Comparison of ENCODE assay signal across 8 mouse cellular contexts in genomic region chr4:78606461-78606830, GRCm38 (mm10).
DNase-seq lines count a peak whose midpoint lies in the region; ATAC-seq and TF ChIP-seq lines count a peak whose summit lies in the region.

No protein-coding gene starts in this region.

- DNase-seq in kidney, postnatal 0 days (ENCODE audit: low spot score): no peak
- no peak for DNase-seq in kidney, adult 2 months
- peak; percentile 29 for DNase-seq in midbrain, embryonic 10.5 days (ENCODE audit: low spot score)
- DNase-seq in gastrocnemius, adult 8-10 months (ENCODE audit: low spot score in 2 of 2): no peak
- DNase-seq in gastrocnemius, adult 2 months: no peak
- no peak for DNase-seq in urinary bladder, postnatal 36 days (ENCODE audit: low spot score in 2 of 2)

- peak overlapping the region; percentile 55 for H3K4me2 ChIP-seq in kidney, postnatal 0 days (ENCODE audit: low read length)
- peak overlapping the region; percentile 57 for H3K4me2 ChIP-seq in embryonic facial prominence, embryonic 12.5 days (replicated peaks)
- H3K4me2 ChIP-seq in intestine, embryonic 15.5 days (replicated peaks): peak overlapping the region; percentile 67

- ATAC-seq in kidney, postnatal 0 days (replicated peaks; ENCODE audit: low FRiP score, low read depth): no peak
- ATAC-seq in embryonic facial prominence, embryonic 12.5 days (ENCODE audit: insufficient number of reproducible peaks, insufficient read depth, low FRiP score, low TSS enrichment): peak; percentile 74
- peak; percentile 78 for ATAC-seq in intestine, embryonic 15.5 days

- no peaks in the 10 kb centered on the region for H3K36me3 ChIP-seq in kidney, postnatal 0 days (ENCODE audit: insufficient read depth, low read length)
- no peaks in the 10 kb centered on the region for H3K36me3 ChIP-seq in kidney, adult 2 months (ENCODE audit: control insufficient read depth, insufficient read depth, low read length)
- no peaks in the 10 kb centered on the region for H3K36me3 ChIP-seq in embryonic facial prominence, embryonic 12.5 days
- H3K36me3 ChIP-seq in intestine, embryonic 15.5 days: no peaks in the 10 kb centered on the region
- H3K36me3 ChIP-seq in midbrain, embryonic 10.5 days: no peaks in the 10 kb centered on the region

- H3K9me3 ChIP-seq in kidney, postnatal 0 days (replicated peaks; ENCODE audit: low read length): no peaks in the 10 kb centered on the region
- no peaks in the 10 kb centered on the region for H3K9me3 ChIP-seq in embryonic facial prominence, embryonic 12.5 days
- no peaks in the 10 kb centered on the region for H3K9me3 ChIP-seq in intestine, embryonic 15.5 days
- no peaks in the 10 kb centered on the region for H3K9me3 ChIP-seq in midbrain, embryonic 10.5 days (replicated peaks)

- H3K4me3 ChIP-seq in kidney, postnatal 0 days (replicated peaks; ENCODE audit: low read depth, low read length): peak overlapping the region; percentile 17
- no peak overlapping the region for H3K4me3 ChIP-seq in kidney, adult 2 months (ENCODE audit: insufficient read depth, low read depth, low read length)
- peak overlapping the region; percentile 33 for H3K4me3 ChIP-seq in embryonic facial prominence, embryonic 12.5 days
- peak overlapping the region; percentile 34 for H3K4me3 ChIP-seq in intestine, embryonic 15.5 days (replicated peaks)
- H3K4me3 ChIP-seq in midbrain, embryonic 10.5 days: peak overlapping the region; percentile 48
- H3K4me3 ChIP-seq in gastrocnemius, adult 2 months: no peak overlapping the region

- intact Hi-C loops in gastrocnemius, adult 2 months (cut with DNase I): no loop called here

- TF ChIP-seq POLR2A in kidney, adult 2 months (IDR thresholded peaks at IDR 0.05; ENCODE audit: low read depth, low read length): no peak

- no peak for TF ChIP-seq CTCF in kidney, postnatal 0 days (IDR thresholded peaks at IDR 0.05; ENCODE audit: low read depth)
- TF ChIP-seq CTCF in kidney, adult 2 months (conservative IDR thresholded peaks at IDR 0.05; ENCODE audit: insufficient read depth, insufficient read length, low read depth, low read length): no peak
- no peak for TF ChIP-seq CTCF in gastrocnemius, adult 2 months (IDR thresholded peaks at IDR 0.05)

- H3K4me1 ChIP-seq in kidney, postnatal 0 days (replicated peaks; ENCODE audit: insufficient read depth, low read length): peaks cover 5% of the 10 kb centered on the region; the same call in 1 of the 2 replicates
- H3K4me1 ChIP-seq in kidney, adult 2 months (ENCODE audit: control insufficient read depth, insufficient read depth, low read length): no peaks in the 10 kb centered on the region
- no peaks in the 10 kb centered on the region for H3K4me1 ChIP-seq in embryonic facial prominence, embryonic 12.5 days
- no peaks in the 10 kb centered on the region for H3K4me1 ChIP-seq in intestine, embryonic 15.5 days (replicated peaks)
- peaks cover 6% of the 10 kb centered on the region; the same call in 1 of the 2 replicates for H3K4me1 ChIP-seq in midbrain, embryonic 10.5 days

- H3K27ac ChIP-seq in kidney, postnatal 0 days: no peak overlapping the region
- H3K27ac ChIP-seq in kidney, adult 2 months (ENCODE audit: insufficient read depth, low read depth, low read length): no peak overlapping the region
- no peak overlapping the region for H3K27ac ChIP-seq in embryonic facial prominence, embryonic 12.5 days
- H3K27ac ChIP-seq in intestine, embryonic 15.5 days: no peak overlapping the region
- peak overlapping the region; percentile 49; the same call in 1 of the 2 replicates for H3K27ac ChIP-seq in midbrain, embryonic 10.5 days (replicated peaks)
- H3K27ac ChIP-seq in gastrocnemius, adult 2 months: no peak overlapping the region

- 21% methylated on average over 18 of the region's 18 CpGs for WGBS in kidney, postnatal 0 days
- WGBS in kidney, adult 2 months: 12% methylated on average over 18 of the region's 18 CpGs
- 10% methylated on average over 18 of the region's 18 CpGs for WGBS in embryonic facial prominence, embryonic 12.5 days
- WGBS in intestine, embryonic 15.5 days: 17% methylated on average over 18 of the region's 18 CpGs
- WGBS in midbrain, embryonic 10.5 days: 20% methylated on average over 18 of the region's 18 CpGs

- no peak overlapping the region for H3K9ac ChIP-seq in kidney, postnatal 0 days (ENCODE audit: low read depth, low read length)
- H3K9ac ChIP-seq in embryonic facial prominence, embryonic 12.5 days: no peak overlapping the region; the same call in 1 of the 2 replicates
- H3K9ac ChIP-seq in intestine, embryonic 15.5 days: no peak overlapping the region

- H3K27me3 ChIP-seq in kidney, postnatal 0 days (ENCODE audit: insufficient read depth, low read length): no peaks in the 10 kb centered on the region
- no peaks in the 10 kb centered on the region; the same call in 1 of the 2 replicates for H3K27me3 ChIP-seq in kidney, adult 2 months (replicated peaks; ENCODE audit: control insufficient read depth, insufficient read depth, low read length)
- H3K27me3 ChIP-seq in embryonic facial prominence, embryonic 12.5 days: no peaks in the 10 kb centered on the region
- no peaks in the 10 kb centered on the region for H3K27me3 ChIP-seq in intestine, embryonic 15.5 days (replicated peaks)
- H3K27me3 ChIP-seq in midbrain, embryonic 10.5 days (ENCODE audit: low read depth, poor library complexity, severe bottlenecking): no peaks in the 10 kb centered on the region

Comparison
In these comparisons a context has a peak if more than half of its experiments do, and no peak if none do; other contexts are left out.
1. H3K4me3 ChIP-seq: peak in kidney, postnatal 0 days (single experiment), embryonic facial prominence, embryonic 12.5 days (single experiment), intestine, embryonic 15.5 days (single experiment) and midbrain, embryonic 10.5 days (single experiment); none in kidney, adult 2 months (single experiment) and gastrocnemius, adult 2 months (single experiment).
2. Peak in every context shown above with its lines, with median percentiles within 50 percentile points of each other: H3K4me2 ChIP-seq.